Mouse (Mus musculus) limb, embryonic 11.5 days (tissue): ENCODE measurements around the gene Fuca1. TPM values are rescaled to one million over a fixed set of nuclear protein-coding genes. Genes with fewer than 3 reads are reported as not detected.

ENCODE experiments used
- ATAC-seq: fragments of 200-750 bp; cut with Nextera tagmentation; 2 replicates; pipeline ENCODE4 v1.8.0; 2017; ENCODE audit warnings: low read depth; ENCODE audit not compliant: insufficient number of reproducible peaks, low FRiP score, low TSS enrichment
- DNase-seq: peaks from one replicate; pipeline ENCODE4 v3.0.0-alpha.2; 2015; ENCODE audit warnings: low spot score
- H3K27ac ChIP-seq: fragments of 300-500 bp; sonication (generic); replicated peaks from 2 replicates; pipeline ENCODE4 v1.5.1; 2014; ENCODE audit warnings: low read depth, mild to moderate bottlenecking, low read length
- H3K27me3 ChIP-seq: fragments of 300-500 bp; sonication (generic); 2 replicates; pipeline ENCODE4 v1.6.1; 2014; ENCODE audit warnings: mild to moderate bottlenecking, low read length, mixed read lengths; ENCODE audit not compliant: control insufficient read depth, insufficient read depth
- H3K36me3 ChIP-seq: fragments of 300-500 bp; sonication (generic); 2 replicates; pipeline ENCODE4 v1.6.1; 2014; ENCODE audit warnings: mild to moderate bottlenecking, low read length, moderate library complexity, mixed read lengths; ENCODE audit not compliant: control insufficient read depth, insufficient read depth
- H3K4me1 ChIP-seq: fragments of 300-500 bp; sonication (generic); 2 replicates; pipeline ENCODE4 v1.6.1; 2014; ENCODE audit warnings: low read length, mixed read lengths; ENCODE audit not compliant: control insufficient read depth, insufficient read depth
- H3K4me2 ChIP-seq: fragments of 300-500 bp; sonication (generic); 2 replicates; pipeline ENCODE4 v1.6.1; 2014; ENCODE audit warnings: low read depth, mild to moderate bottlenecking, moderate library complexity; ENCODE audit not compliant: severe bottlenecking
- H3K4me3 ChIP-seq: fragments of 300-500 bp; sonication (generic); 2 replicates; pipeline ENCODE4 v1.5.1; 2014; ENCODE audit warnings: low read depth, low read length
- H3K9ac ChIP-seq: fragments of 300-500 bp; sonication (generic); 2 replicates; pipeline ENCODE4 v1.6.1; 2014; ENCODE audit warnings: mild to moderate bottlenecking, low read length
- H3K9me3 ChIP-seq: fragments of 300-500 bp; sonication (generic); 2 replicates; pipeline ENCODE4 v1.6.1; 2016; ENCODE audit warnings: low read length; ENCODE audit not compliant: control insufficient read depth
- WGBS: fragments of 180-500 bp; shearing (Covaris S2); extraction: QIAGEN DNeasy Blood & Tissue Kit; methylation state at CpG from one replicate; pipeline ENCODE4 v1.1.7; 2014; 5-methylcytosine and 5-hydroxymethylcytosine counted together
- polyA plus RNA-seq: library from polyadenylated mRNA; unstranded; fragments of >200 nt; fragmentation: Nextera tagmentation; extraction: Ambion mirVana; gene quantifications from 2 replicates; pipeline ENCODE4 v1.2.1, GENCODE M21; 2014

Gene Fuca1
- polyA plus RNA-seq, 1 experiment from 2014 or later: 40.1 TPM

- peaks cover 2% of the 10 kb centered on the region; the same call in 1 of the 2 replicates for H3K36me3 ChIP-seq
- no peak overlapping the region for H3K9ac ChIP-seq
- H3K27ac ChIP-seq: no peak overlapping the region
- WGBS: 83% methylated on average over 2 of the region's 2 CpGs
- no peak overlapping the region for H3K4me3 ChIP-seq
- H3K4me1 ChIP-seq: peaks cover 3% of the 10 kb centered on the region; the same call in 1 of the 2 replicates
- H3K9me3 ChIP-seq: no peaks in the 10 kb centered on the region
- DNase-seq: no peak
- no peak overlapping the region for H3K4me2 ChIP-seq
- ATAC-seq: no peak
- H3K27me3 ChIP-seq: no peaks in the 10 kb centered on the region
Measured at GRCm38 (mm10) chr4:135924418-135924817, 3.9 kb downstream of the Fuca1 start.

GRCm38 (mm10) chr4:135925341-135925740 is 4.8 kb downstream of the Fuca1 start:
- WGBS: 89% methylated on average over 5 of the region's 5 CpGs
- Histone ChIP-seq H3K27me3 (no peaks in the 10 kb centered on the region), H3K36me3 (peaks cover 2% of the 10 kb centered on the region; the same call in 1 of the 2 replicates), H3K4me3 (no peak overlapping the region), H3K9me3 (no peaks in the 10 kb centered on the region), H3K9ac (no peak overlapping the region), H3K27ac (no peak overlapping the region), H3K4me2 (no peak overlapping the region), H3K4me1 (peaks cover 3% of the 10 kb centered on the region; the same call in 1 of the 2 replicates)
- DNase-seq (no peak), ATAC-seq (no peak)

- Histone ChIP-seq H3K27ac (no peak overlapping the region), H3K36me3 (peaks cover 2% of the 10 kb centered on the region; the same call in 1 of the 2 replicates), H3K9me3 (no peaks in the 10 kb centered on the region), H3K27me3 (no peaks in the 10 kb centered on the region), H3K4me3 (no peak overlapping the region), H3K4me2 (no peak overlapping the region), H3K9ac (no peak overlapping the region), H3K4me1 (peaks cover 2% of the 10 kb centered on the region; the same call in 1 of the 2 replicates)
- WGBS: 82% methylated on average over 10 of the region's 10 CpGs
- ATAC-seq (no peak), DNase-seq (no peak)
Measured at GRCm38 (mm10) chr4:135926195-135926808, 5.8 kb downstream of the Fuca1 start.

- peaks cover 2% of the 10 kb centered on the region; the same call in 1 of the 2 replicates for H3K36me3 ChIP-seq
- DNase-seq: no peak
- no peak overlapping the region for H3K9ac ChIP-seq
- 91% methylated on average over 3 of the region's 3 CpGs for WGBS
- no peak overlapping the region for H3K27ac ChIP-seq
- no peak overlapping the region for H3K4me3 ChIP-seq
- H3K4me2 ChIP-seq: no peak overlapping the region
- no peaks in the 10 kb centered on the region for H3K4me1 ChIP-seq
- H3K9me3 ChIP-seq: no peaks in the 10 kb centered on the region
- no peaks in the 10 kb centered on the region for H3K27me3 ChIP-seq
- ATAC-seq: no peak
Measured at GRCm38 (mm10) chr4:135926861-135927260, 6.3 kb downstream of the Fuca1 start.

- no peak overlapping the region for H3K4me3 ChIP-seq
Measured at GRCm38 (mm10) chr4:135928376-135928775, 7.8 kb downstream of the Fuca1 start.

GRCm38 (mm10) chr4:135929405-135929804 is 8.9 kb downstream of the Fuca1 start:
- no peaks in the 10 kb centered on the region; the same call in 1 of the 2 replicates for H3K36me3 ChIP-seq
- H3K4me2 ChIP-seq: no peak overlapping the region
- H3K9ac ChIP-seq: no peak overlapping the region
- ATAC-seq (no peak), DNase-seq (no peak)
- H3K4me3 ChIP-seq: no peak overlapping the region
- H3K9me3 ChIP-seq: no peaks in the 10 kb centered on the region
- no peaks in the 10 kb centered on the region for H3K4me1 ChIP-seq
- H3K27me3 ChIP-seq: no peaks in the 10 kb centered on the region
- WGBS: 90% methylated on average over 5 of the region's 5 CpGs
- no peak overlapping the region for H3K27ac ChIP-seq

More at GRCm38 (mm10) chr4:135928376-135928775, 7.8 kb downstream of the Fuca1 start:
- no peak overlapping the region for H3K9ac ChIP-seq
- 83% methylated on average over 9 of the region's 9 CpGs for WGBS
- H3K36me3 ChIP-seq: peaks cover 2% of the 10 kb centered on the region; the same call in 1 of the 2 replicates
- DNase-seq: no peak
- no peaks in the 10 kb centered on the region for H3K9me3 ChIP-seq
- H3K4me1 ChIP-seq: no peaks in the 10 kb centered on the region
- no peaks in the 10 kb centered on the region for H3K27me3 ChIP-seq
- ATAC-seq: no peak
- H3K4me2 ChIP-seq: no peak overlapping the region
- no peak overlapping the region for H3K27ac ChIP-seq

GRCm38 (mm10) chr4:135929828-135930227 is 9.3 kb downstream of the Fuca1 start:
- no peaks in the 10 kb centered on the region for H3K9me3 ChIP-seq
- DNase-seq (no peak), ATAC-seq (no peak)
- no peak overlapping the region for H3K9ac ChIP-seq
- H3K4me2 ChIP-seq: no peak overlapping the region
- no peak overlapping the region for H3K4me3 ChIP-seq
- no peaks in the 10 kb centered on the region for H3K27me3 ChIP-seq
- H3K27ac ChIP-seq: no peak overlapping the region
- H3K4me1 ChIP-seq: no peaks in the 10 kb centered on the region
- H3K36me3 ChIP-seq: no peaks in the 10 kb centered on the region; the same call in 1 of the 2 replicates
- WGBS: 95% methylated on average over 9 of the region's 9 CpGs

GRCm38 (mm10) chr4:135930239-135930638 is 9.7 kb downstream of the Fuca1 start:
- WGBS: 93% methylated on average over 8 of the region's 8 CpGs
- no peaks in the 10 kb centered on the region; the same call in 1 of the 2 replicates for H3K36me3 ChIP-seq
- ATAC-seq: no peak

More at GRCm38 (mm10) chr4:135930239-135930638, 9.7 kb downstream of the Fuca1 start:
- H3K4me1 ChIP-seq: no peaks in the 10 kb centered on the region
- no peak overlapping the region for H3K4me2 ChIP-seq
- H3K27me3 ChIP-seq: no peaks in the 10 kb centered on the region
- DNase-seq: no peak
- H3K9ac ChIP-seq: no peak overlapping the region
- H3K9me3 ChIP-seq: no peaks in the 10 kb centered on the region
- no peak overlapping the region for H3K27ac ChIP-seq
- H3K4me3 ChIP-seq: no peak overlapping the region
